Comparison of ENCODE assay signal across 7 mouse cellular contexts in the genomic region with DNA sequence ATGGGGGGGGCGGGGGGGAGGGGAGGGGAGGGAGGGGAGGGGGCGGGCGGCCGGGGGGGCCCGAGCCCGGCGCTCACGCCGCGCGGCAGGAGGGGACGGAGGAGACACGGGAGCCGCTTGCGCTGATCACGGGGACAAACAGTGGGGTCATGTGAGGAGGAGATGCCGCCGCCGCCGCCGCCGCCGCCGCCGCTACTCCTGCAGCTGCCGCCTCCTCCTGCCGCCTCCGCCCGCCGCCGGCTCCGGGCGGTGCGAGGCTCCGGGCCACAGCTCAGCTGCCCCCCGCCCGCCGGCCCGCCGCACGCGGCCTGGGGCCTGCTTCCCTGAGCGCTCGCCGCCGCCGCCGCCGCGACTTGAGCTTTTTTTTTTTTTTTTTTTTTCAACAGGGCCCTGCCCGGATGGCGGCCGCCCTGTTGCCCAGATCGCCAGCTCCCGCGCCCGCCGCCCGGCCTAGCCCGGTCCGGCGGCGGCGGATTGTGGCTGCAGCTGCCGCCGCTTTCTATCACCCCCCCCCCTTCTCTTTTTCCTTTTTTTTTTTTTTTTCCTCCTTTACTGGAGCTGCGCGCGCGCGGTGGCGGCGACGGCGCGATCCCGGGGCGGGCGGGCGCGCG. TPM values are rescaled to one million over a fixed set of nuclear protein-coding genes. Genes with fewer than 3 reads are reported as not detected.
DNase-seq lines count a peak whose midpoint lies in the region; ATAC-seq lines count a peak whose summit lies in the region.

A gene (minus strand): TSS at position 48 of the 611 bp plus-strand sequence.

- H3K27me3 ChIP-seq in hindbrain, embryonic 15.5 days: no peaks in the 10 kb centered on the region

- ATAC-seq in hindbrain, embryonic 15.5 days (ENCODE audit: low FRiP score, low read depth): peak; percentile 63
- peak; percentile 45 for ATAC-seq in megakaryocyte progenitor cell, adult 5-6 weeks (replicated peaks; ENCODE audit: poor library complexity)

- H3K4me1 ChIP-seq in hindbrain, embryonic 15.5 days (replicated peaks): peaks cover 28% of the 10 kb centered on the region

- peak; percentile 60 for DNase-seq in adipocyte (ENCODE audit: low spot score)
- DNase-seq in cerebellum, postnatal 36 days: peak; percentile 75 to 84
- DNase-seq in gastrocnemius, adult 18-20 months (ENCODE audit: low spot score): peak; percentile 75
- DNase-seq in left cerebral cortex, postnatal 10 days (ENCODE audit: extremely low spot score in 1 of 2, low spot score in 2 of 2): peak; percentile 73 to 94
- DNase-seq in right cerebral cortex, postnatal 36 days (ENCODE audit: low spot score in 2 of 2): peak; percentile 74 to 77

- 0% methylated on average over 21 of the region's 82 CpGs for WGBS in hindbrain, embryonic 15.5 days

- peak within 1 kb of the TSS; percentile 86 for H3K4me2 ChIP-seq in hindbrain, embryonic 15.5 days

- H3K27ac ChIP-seq in hindbrain, embryonic 15.5 days (replicated peaks): peak within 1 kb of the TSS; percentile 99

- peak within 1 kb of the TSS; percentile 89 for H3K9ac ChIP-seq in hindbrain, embryonic 15.5 days

- H3K4me3 ChIP-seq in hindbrain, embryonic 15.5 days: peak within 1 kb of the TSS; percentile 81

- H3K36me3 ChIP-seq in hindbrain, embryonic 15.5 days: peaks cover 26% of the 10 kb centered on the region

- H3K9me3 ChIP-seq in hindbrain, embryonic 15.5 days: no peaks in the 10 kb centered on the region

- intact Hi-C loops in left cerebral cortex, postnatal 10 days (cut with DNase I): loop anchor here (5.0 kb wide), 1 partner anchor 95 kb away; a partner anchor contains a TSS

RNA-seq across cellular contexts. Expression of the gene that starts here (rescaled TPM):
- 10 to 100 TPM; 80.6 to 92.8 TPM for total RNA-seq in gastrocnemius, adult 18-20 months (2021)
- 27.3 and 29.3 TPM in 2 replicates for polyA plus RNA-seq in hindbrain, embryonic 15.5 days (2015; fragmentation: Nextera tagmentation; extraction: Ambion mirVana)
- total RNA-seq in left cerebral cortex, postnatal 10 days (2021): 100 to 1,000 TPM; 112 to 115 TPM
- 92.6 and 97.4 TPM in 2 replicates for total RNA-seq in megakaryocyte progenitor cell, adult 5-6 weeks (2015)
- total RNA-seq in megakaryocyte progenitor cell, adult 5-6 weeks (2017): 137 and 162 TPM in 2 replicates

Comparison
In these comparisons a context has a peak if more than half of its experiments do, and no peak if none do; other contexts are left out.
1. Peak in every context shown above with its lines: DNase-seq, ATAC-seq, H3K4me3 ChIP-seq and H3K27ac ChIP-seq.